Mouse (Mus musculus) heart, embryonic 10.5 days (tissue): ENCODE results near the gene Mitf. TPM values are rescaled to one million over a fixed set of nuclear protein-coding genes. Genes with fewer than 3 reads are reported as not detected.

ENCODE experiments used
- DNase-seq: peaks from one replicate; pipeline ENCODE4 v3.0.0-alpha.2; 2017; ENCODE audit warnings: low spot score
- H3K27ac ChIP-seq: fragments of 300-500 bp; sonication (generic); 2 replicates; pipeline ENCODE4 v1.5.1; 2016; ENCODE audit warnings: mild to moderate bottlenecking
- H3K27me3 ChIP-seq: fragments of 300-500 bp; sonication (generic); 2 replicates; pipeline ENCODE4 v1.6.1; 2016; ENCODE audit warnings: mild to moderate bottlenecking; ENCODE audit not compliant: poor library complexity, insufficient read depth, severe bottlenecking
- H3K36me3 ChIP-seq: fragments of 300-500 bp; sonication (generic); 2 replicates; pipeline ENCODE4 v1.6.1; 2016; ENCODE audit warnings: mild to moderate bottlenecking, moderate library complexity
- H3K4me1 ChIP-seq: fragments of 300-500 bp; sonication (generic); 2 replicates; pipeline ENCODE4 v1.6.1; 2016; ENCODE audit warnings: mild to moderate bottlenecking
- H3K4me3 ChIP-seq: fragments of 300-500 bp; sonication (generic); 2 replicates; pipeline ENCODE4 v1.5.1; 2016; ENCODE audit warnings: mild to moderate bottlenecking, moderate library complexity
- H3K9me3 ChIP-seq: fragments of 300-500 bp; sonication (generic); 2 replicates; pipeline ENCODE4 v1.6.1; 2016; ENCODE audit warnings: mild to moderate bottlenecking, moderate library complexity
- WGBS: fragments of 180-500 bp; shearing (Covaris S2); methylation state at CpG from one replicate; pipeline ENCODE4 v1.1.7; 2016; 5-methylcytosine and 5-hydroxymethylcytosine counted together
- polyA plus RNA-seq: library from polyadenylated mRNA; unstranded; fragments of >200 nt; fragmentation: Nextera tagmentation; extraction: Ambion mirVana; gene quantifications from 2 replicates; pipeline ENCODE4 v1.2.1, GENCODE M21; 2016

The Mitf gene
- polyA plus RNA-seq, 1 experiment from 2014 or later, result 10.7 TPM

GRCm38 (mm10) chr6:97828822-97829719 lies 22.2 kb downstream of the Mitf start:
- WGBS, result 55% methylated on average over 13 of the region's 13 CpGs
- peaks cover 11% of the 10 kb centered on the region for H3K4me1 ChIP-seq
- no peak overlapping the region for H3K4me3 ChIP-seq
- no peaks in the 10 kb centered on the region for H3K9me3 ChIP-seq
- H3K36me3 ChIP-seq, result no peaks in the 10 kb centered on the region
- no peak overlapping the region; the same call in 1 of the 2 replicates for H3K27ac ChIP-seq
- DNase-seq, result no peak
- H3K27me3 ChIP-seq, result no peaks in the 10 kb centered on the region

GRCm38 (mm10) chr6:97832501-97832900 lies 25.6 kb downstream of the Mitf start:
- Histone ChIP-seq H3K4me1 (peaks cover 17% of the 10 kb centered on the region), H3K9me3 (no peaks in the 10 kb centered on the region), H3K4me3 (no peak overlapping the region), H3K27me3 (no peaks in the 10 kb centered on the region), H3K27ac (no peak overlapping the region), H3K36me3 (no peaks in the 10 kb centered on the region)
- WGBS, result 90% methylated on average over 4 of the region's 4 CpGs
- no peak for DNase-seq

GRCm38 (mm10) chr6:97836176-97836575 lies 29.3 kb downstream of the Mitf start:
- no peak for DNase-seq
- WGBS, result 52% methylated on average over 7 of the region's 7 CpGs
- H3K36me3 ChIP-seq, result no peaks in the 10 kb centered on the region

GRCm38 (mm10) chr6:97837711-97838110 lies 30.9 kb downstream of the Mitf start:
- no peaks in the 10 kb centered on the region for H3K9me3 ChIP-seq
- DNase-seq, result no peak
- peaks cover 5% of the 10 kb centered on the region; the same call in 1 of the 2 replicates for H3K4me1 ChIP-seq
- H3K36me3 ChIP-seq, result no peaks in the 10 kb centered on the region
- no peak overlapping the region for H3K27ac ChIP-seq
- H3K4me3 ChIP-seq, result no peak overlapping the region
- no peaks in the 10 kb centered on the region for H3K27me3 ChIP-seq

More at GRCm38 (mm10) chr6:97836176-97836575, 29.3 kb downstream of the Mitf start:
- Histone ChIP-seq H3K4me1 (peaks cover 5% of the 10 kb centered on the region; the same call in 1 of the 2 replicates), H3K4me3 (no peak overlapping the region), H3K9me3 (no peaks in the 10 kb centered on the region), H3K27me3 (no peaks in the 10 kb centered on the region), H3K27ac (no peak overlapping the region)

GRCm38 (mm10) chr6:97839568-97839967 lies 32.7 kb downstream of the Mitf start:
- no peak for DNase-seq

GRCm38 (mm10) chr6:97844112-97844511 lies 37.3 kb downstream of the Mitf start:
- Histone ChIP-seq H3K9me3 (no peaks in the 10 kb centered on the region), H3K36me3 (no peaks in the 10 kb centered on the region), H3K27me3 (no peaks in the 10 kb centered on the region), H3K4me1 (peaks cover 8% of the 10 kb centered on the region), H3K4me3 (no peak overlapping the region), H3K27ac (no peak overlapping the region)
- no peak for DNase-seq
- 80% methylated on average over 3 of the region's 3 CpGs for WGBS

More at GRCm38 (mm10) chr6:97839568-97839967, 32.7 kb downstream of the Mitf start:
- Histone ChIP-seq H3K9me3 (no peaks in the 10 kb centered on the region), H3K27me3 (no peaks in the 10 kb centered on the region), H3K4me3 (no peak overlapping the region), H3K36me3 (no peaks in the 10 kb centered on the region), H3K27ac (no peak overlapping the region), H3K4me1 (peaks cover 5% of the 10 kb centered on the region; the same call in 1 of the 2 replicates)

GRCm38 (mm10) chr6:97848191-97848857 lies 41.5 kb downstream of the Mitf start:
- WGBS, result 56% methylated on average over 9 of the region's 9 CpGs
- peak overlapping the region; percentile 70; the same call in 1 of the 2 replicates for H3K27ac ChIP-seq
- H3K27me3 ChIP-seq, result no peaks in the 10 kb centered on the region
- H3K9me3 ChIP-seq, result no peaks in the 10 kb centered on the region
- H3K4me1 ChIP-seq, result peaks cover 16% of the 10 kb centered on the region
- DNase-seq, result no peak
- no peaks in the 10 kb centered on the region for H3K36me3 ChIP-seq
- no peak overlapping the region for H3K4me3 ChIP-seq

GRCm38 (mm10) chr6:97854236-97854635 lies 47.4 kb downstream of the Mitf start:
- Histone ChIP-seq H3K36me3 (no peaks in the 10 kb centered on the region), H3K4me1 (peaks cover 21% of the 10 kb centered on the region), H3K4me3 (no peak overlapping the region), H3K9me3 (no peaks in the 10 kb centered on the region), H3K27me3 (no peaks in the 10 kb centered on the region), H3K27ac (no peak overlapping the region)
- WGBS, result 73% methylated on average over 2 of the region's 2 CpGs
- DNase-seq, result no peak

GRCm38 (mm10) chr6:97855420-97856170 lies 48.7 kb downstream of the Mitf start:
- no peak for DNase-seq
- H3K27ac ChIP-seq, result peak overlapping the region; percentile 16; the same call in 1 of the 2 replicates
- 77% methylated on average over 8 of the region's 8 CpGs for WGBS
- no peaks in the 10 kb centered on the region for H3K36me3 ChIP-seq
- H3K4me1 ChIP-seq, result peaks cover 21% of the 10 kb centered on the region
- H3K27me3 ChIP-seq, result no peaks in the 10 kb centered on the region
- H3K9me3 ChIP-seq, result no peaks in the 10 kb centered on the region
- H3K4me3 ChIP-seq, result no peak overlapping the region

GRCm38 (mm10) chr6:97856502-97856901 lies 49.6 kb downstream of the Mitf start:
- DNase-seq, result no peak
- Histone ChIP-seq H3K27ac (no peak overlapping the region), H3K27me3 (no peaks in the 10 kb centered on the region), H3K36me3 (no peaks in the 10 kb centered on the region), H3K4me1 (peaks cover 19% of the 10 kb centered on the region), H3K4me3 (no peak overlapping the region), H3K9me3 (no peaks in the 10 kb centered on the region)
- WGBS, result 72% methylated on average over 8 of the region's 8 CpGs

GRCm38 (mm10) chr6:97857690-97858089 lies 50.8 kb downstream of the Mitf start:
- Histone ChIP-seq H3K9me3 (no peaks in the 10 kb centered on the region), H3K4me3 (no peak overlapping the region), H3K27ac (0 out of 2 replicates have a peak overlapping the region, but pooled peaks have one; percentile 22), H3K36me3 (no peaks in the 10 kb centered on the region), H3K27me3 (no peaks in the 10 kb centered on the region), H3K4me1 (peaks cover 12% of the 10 kb centered on the region; the same call in 1 of the 2 replicates)
- DNase-seq, result no peak
- 61% methylated on average over 3 of the region's 3 CpGs for WGBS

- no peak for DNase-seq
- peaks cover 12% of the 10 kb centered on the region; the same call in 1 of the 2 replicates for H3K4me1 ChIP-seq
- H3K4me3 ChIP-seq, result no peak overlapping the region
- no peaks in the 10 kb centered on the region for H3K9me3 ChIP-seq
- no peak overlapping the region for H3K27ac ChIP-seq
- WGBS, result 93% methylated on average over 7 of the region's 7 CpGs
- H3K27me3 ChIP-seq, result no peaks in the 10 kb centered on the region
- no peaks in the 10 kb centered on the region for H3K36me3 ChIP-seq
These were observed 59.7 kb downstream of the Mitf start for GRCm38 (mm10) chr6:97866575-97866974.
